Mouse (Mus musculus) cerebellum, adult 9-10 months (tissue): Measurements from ENCODE around the gene Aadac.

Source experiments
- DNase-seq: peaks from one replicate; pipeline ENCODE4 v3.0.0; 2022

Aadac gene

DNA sequence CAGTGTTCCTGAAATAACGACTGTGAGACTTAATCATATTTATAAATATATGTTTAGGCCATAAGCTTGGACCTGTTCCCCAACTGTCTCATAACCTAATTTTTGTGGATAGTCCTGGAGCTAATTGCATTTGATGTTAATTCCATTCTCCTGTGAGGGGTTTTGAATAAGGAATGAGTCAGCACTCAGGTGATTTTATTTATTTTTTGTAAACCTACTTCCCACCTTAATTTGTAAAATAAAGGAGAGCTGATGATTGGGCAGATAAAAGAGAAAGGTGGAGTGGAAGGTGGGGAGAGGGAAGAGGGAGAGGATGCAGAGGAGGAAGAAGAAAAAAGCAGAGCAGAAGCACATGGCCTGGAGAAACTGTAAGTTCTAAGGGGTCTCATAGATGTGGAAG is at the start of gene Aadac:
Aadac (plus strand) TSS at position 301 of the 400 bp plus-strand sequence.
- DNase-seq: no peak

GRCm38 (mm10) chr3:60003622-60004021 is 21.9 kb upstream of the Aadac start:
- no peak for DNase-seq

- no peak for DNase-seq
Measured at GRCm38 (mm10) chr3:60006443-60006842, 19.1 kb upstream of the Aadac start, which contains the start of gene Aadacl2. Gene Aadacl2 (plus strand): TSS chr3:60006743.

- no peak for DNase-seq
Measured at GRCm38 (mm10) chr3:60031511-60031910, 6.0 kb downstream of the Aadac start.

DNA sequence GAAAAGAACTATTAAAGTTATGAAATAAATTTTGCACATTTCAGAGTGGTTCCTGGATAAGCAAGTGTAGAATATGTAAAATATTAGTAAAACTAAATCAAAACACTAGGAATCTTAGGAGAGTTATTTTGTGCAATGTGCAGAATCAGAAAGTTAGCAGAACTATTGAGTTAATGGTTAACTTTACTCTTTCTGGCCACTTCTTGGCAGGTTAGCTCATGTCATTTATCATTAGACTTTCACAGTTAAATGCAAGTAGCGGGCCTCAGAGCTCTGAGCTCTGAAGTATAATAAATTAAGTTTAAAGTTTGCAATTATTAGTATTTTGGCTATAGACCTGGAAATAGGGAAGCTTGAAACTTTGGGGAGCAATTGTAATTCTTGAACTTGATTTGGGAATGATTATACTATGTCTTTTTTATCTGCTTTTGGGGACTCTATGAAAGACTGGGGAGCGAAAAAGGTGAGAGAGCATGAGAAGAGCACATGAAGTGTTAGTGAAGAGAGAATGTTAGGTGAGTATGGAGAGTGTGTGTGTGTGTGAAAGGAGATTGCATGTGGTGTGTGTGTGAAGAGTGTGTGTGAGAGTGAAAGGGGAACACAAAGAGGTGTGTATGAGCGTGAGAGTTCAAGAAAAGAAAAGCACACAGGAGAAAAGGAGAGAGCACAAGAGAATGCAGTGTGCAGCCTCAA is 20.9 kb downstream of the Aadac start:
- DNase-seq: no peak

DNA sequence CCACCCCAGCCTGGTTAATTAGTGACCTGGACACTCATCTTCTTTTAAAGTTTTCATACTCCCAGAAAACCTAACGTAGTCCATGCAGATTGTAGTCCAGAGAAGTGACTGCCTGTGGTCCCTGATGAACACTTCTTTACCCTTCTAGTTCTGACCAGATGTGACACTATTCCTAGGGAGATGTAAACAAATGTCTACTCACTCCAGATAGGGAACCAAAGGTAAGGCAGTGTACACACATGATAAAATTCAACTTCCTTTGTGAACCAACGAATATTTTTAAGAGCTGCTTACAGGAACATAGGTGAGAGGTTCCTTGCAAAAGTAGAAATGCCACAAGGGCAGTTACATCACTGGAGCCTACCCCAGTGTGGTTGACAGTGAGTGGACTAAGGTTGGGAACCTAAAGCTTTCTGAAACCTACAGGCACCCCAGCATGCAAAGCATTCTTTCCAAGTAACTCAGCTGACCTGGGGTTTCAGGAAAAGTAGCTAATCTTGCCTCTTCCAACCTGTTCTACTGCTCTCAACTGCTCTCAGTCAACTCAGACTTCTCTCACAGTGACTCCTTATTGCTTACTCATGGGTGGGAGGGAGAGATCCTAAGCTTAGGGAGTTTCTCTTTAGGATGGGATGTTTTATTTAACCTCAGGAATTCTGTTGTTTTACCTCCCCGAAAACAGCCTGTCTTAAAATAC is 27.9 kb downstream of the Aadac start:
- no peak for DNase-seq

DNA sequence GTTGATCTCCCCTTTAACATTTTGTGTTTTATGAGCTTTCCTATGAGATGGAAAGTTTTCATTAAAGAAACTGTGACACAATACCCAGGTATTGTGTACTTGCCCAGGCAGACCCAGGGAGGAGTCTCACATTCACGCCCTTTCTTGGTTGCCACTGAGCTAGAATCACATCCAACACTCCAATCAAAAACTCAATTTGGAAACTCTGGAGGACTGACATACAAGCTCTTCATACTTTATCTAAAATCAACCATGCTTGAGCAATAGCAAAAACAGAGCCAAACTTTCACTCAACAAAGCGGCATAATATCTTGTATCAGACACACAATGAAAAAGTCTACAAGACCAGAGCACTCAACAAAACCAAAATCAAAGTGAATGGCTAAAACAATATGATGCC is 28.4 kb downstream of the Aadac start:
- no peak for DNase-seq

GRCm38 (mm10) chr3:60056451-60056850 is 30.9 kb downstream of the Aadac start:
- DNase-seq: peak; percentile 31

- DNase-seq: peak; percentile 72
Measured at GRCm38 (mm10) chr3:60057070-60057808, 31.7 kb downstream of the Aadac start.

DNA sequence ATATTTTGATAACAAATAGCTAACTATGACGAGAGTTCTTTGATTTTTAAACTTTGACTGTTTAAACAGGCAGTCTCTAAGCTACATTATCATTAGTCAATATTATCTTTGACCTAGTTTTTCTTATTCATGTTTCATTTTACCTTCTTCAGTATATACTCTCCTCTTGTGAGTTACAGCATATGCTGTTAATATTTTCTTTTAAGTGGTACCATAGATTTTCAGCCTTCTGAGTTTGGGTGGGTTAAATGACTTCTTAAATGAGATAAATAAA is 32.2 kb downstream of the Aadac start:
- no peak for DNase-seq

DNA sequence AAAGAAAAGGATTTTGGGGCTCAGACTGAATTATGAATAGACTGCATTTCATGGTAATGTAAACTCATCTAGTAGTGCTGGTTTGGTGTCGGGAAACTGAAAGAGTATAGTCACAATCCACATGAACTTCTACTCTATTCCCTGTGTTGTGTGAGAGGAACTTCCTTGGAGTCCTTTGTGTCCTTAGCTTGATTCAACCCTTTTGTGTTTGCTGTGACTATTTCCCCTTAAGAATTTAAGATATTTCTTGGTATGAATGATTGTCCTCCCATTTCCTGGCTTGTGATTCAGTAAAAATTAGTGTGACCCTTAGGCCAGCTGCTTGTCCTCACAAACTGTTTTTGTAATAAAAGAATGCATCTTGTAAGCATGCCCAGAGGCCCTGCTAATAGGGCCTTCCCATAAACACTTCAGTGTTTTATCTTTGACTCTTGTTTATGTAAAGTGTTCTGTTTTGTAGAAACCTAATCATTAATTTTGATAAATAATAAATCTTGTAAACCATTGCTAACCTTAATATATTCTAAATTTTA is 53.4 kb downstream of the Aadac start:
- no peak for DNase-seq

- DNase-seq: no peak
Measured at GRCm38 (mm10) chr3:60080572-60080971, 55.1 kb downstream of the Aadac start.

DNA sequence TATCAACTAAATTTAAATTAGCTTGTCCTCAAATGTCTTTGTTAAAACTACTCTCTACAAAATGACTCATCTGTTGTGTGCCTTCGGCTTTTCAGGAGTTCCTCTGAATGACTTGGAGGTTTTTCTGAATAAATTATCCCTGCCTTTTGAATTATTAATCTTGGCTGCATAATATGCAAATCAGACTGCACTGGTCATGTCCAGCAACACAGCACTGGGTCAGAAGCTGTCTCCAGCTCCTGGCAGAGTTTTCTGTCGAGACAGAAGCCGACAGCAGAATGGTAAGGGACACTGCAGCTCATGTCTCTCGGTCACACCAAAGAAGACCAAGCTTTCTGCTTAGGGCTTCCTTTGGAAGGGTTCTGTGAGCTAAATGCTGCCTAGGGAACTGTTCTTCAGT is 56.1 kb downstream of the Aadac start, which contains the start of gene Sucnr1:
Sucnr1 (plus strand) TSS at position 222 of the 400 bp plus-strand sequence.
- no peak for DNase-seq

DNA sequence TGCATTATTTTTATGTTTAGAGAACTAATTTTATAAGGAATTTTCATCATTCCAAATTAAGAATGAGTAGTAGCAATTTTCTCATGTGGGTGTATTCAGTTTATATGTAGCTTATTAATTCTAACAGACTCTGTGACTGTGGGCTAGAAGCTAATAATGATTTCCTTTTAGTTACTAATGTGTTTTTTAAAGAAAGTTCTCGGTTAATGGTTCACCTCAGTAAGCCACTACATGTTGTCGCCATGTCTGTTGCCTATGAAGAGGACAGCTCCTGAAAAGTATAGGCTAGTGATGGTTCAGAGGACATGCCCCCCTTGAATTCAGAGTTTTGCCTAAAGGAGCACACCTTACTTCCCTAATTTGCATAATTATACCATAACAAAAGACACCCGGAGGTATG is 57.2 kb downstream of the Aadac start:
- no peak for DNase-seq

DNA sequence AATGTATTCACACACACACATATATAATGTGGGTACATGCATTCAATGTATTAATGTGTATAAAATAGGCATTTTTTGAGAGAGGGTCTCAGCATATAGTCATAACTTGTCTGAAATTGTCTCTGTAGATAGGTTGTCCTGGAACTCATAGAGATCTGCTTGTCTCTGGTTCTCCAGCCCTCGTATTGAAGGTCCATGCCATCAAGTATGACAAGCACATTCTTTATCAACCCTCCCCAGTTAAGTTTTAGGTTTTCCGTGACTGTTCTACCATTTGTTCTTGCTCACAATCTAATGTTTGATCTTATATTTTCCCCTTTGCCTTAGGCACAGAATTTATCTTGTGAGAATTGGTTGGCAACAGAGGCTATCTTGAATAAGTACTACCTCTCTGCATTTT is 60.2 kb downstream of the Aadac start:
- DNase-seq: no peak
